Mouse (Mus musculus) lung, postnatal 25 days (tissue): ENCODE results near the gene Ubtd2.

ENCODE experiments used
- DNase-seq: peaks from one replicate; pipeline ENCODE4 v3.0.0; 2022; ENCODE audit warnings: low spot score

The Ubtd2 gene

GRCm38 (mm10) chr11:32546483-32546882, 91.3 kb downstream of the Ubtd2 start:
- DNase-seq, result no peak

GRCm38 (mm10) chr11:32547391-32547947, 92.3 kb downstream of the Ubtd2 start:
- no peak for DNase-seq

GRCm38 (mm10) chr11:32548240-32548639, 93.1 kb downstream of the Ubtd2 start:
- DNase-seq, result no peak

GRCm38 (mm10) chr11:32549236-32549635, 94.1 kb downstream of the Ubtd2 start:
- no peak for DNase-seq

GRCm38 (mm10) chr11:32550102-32550501, 94.9 kb downstream of the Ubtd2 start:
- DNase-seq, result no peak

- DNase-seq, result no peak
Observed at GRCm38 (mm10) chr11:32551056-32551455, 95.9 kb downstream of the Ubtd2 start.

- no peak for DNase-seq
Observed at GRCm38 (mm10) chr11:32551579-32552297, 96.6 kb downstream of the Ubtd2 start.

GRCm38 (mm10) chr11:32552401-32553090, 97.4 kb downstream of the Ubtd2 start:
- peak; percentile 70 for DNase-seq

- DNase-seq, result no peak
Observed at GRCm38 (mm10) chr11:32553311-32554140, 98.4 kb downstream of the Ubtd2 start.

- no peak for DNase-seq
Observed at GRCm38 (mm10) chr11:32554141-32555091, 99.2 kb downstream of the Ubtd2 start.

GRCm38 (mm10) chr11:32555103-32555689, 100.0 kb downstream of the Ubtd2 start:
- no peak for DNase-seq

- no peak for DNase-seq
Observed at GRCm38 (mm10) chr11:32556333-32556990, 101.3 kb downstream of the Ubtd2 start.

GRCm38 (mm10) chr11:32558026-32558425, 102.9 kb downstream of the Ubtd2 start:
- no peak for DNase-seq

GRCm38 (mm10) chr11:32558677-32559076, 103.5 kb downstream of the Ubtd2 start:
- no peak for DNase-seq

GRCm38 (mm10) chr11:32560015-32560770, 105.0 kb downstream of the Ubtd2 start:
- DNase-seq, result no peak

GRCm38 (mm10) chr11:32561465-32562355, 106.5 kb downstream of the Ubtd2 start:
- DNase-seq, result no peak

GRCm38 (mm10) chr11:32562706-32563105, 107.5 kb downstream of the Ubtd2 start:
- DNase-seq, result no peak

- DNase-seq, result no peak
Observed at GRCm38 (mm10) chr11:32563660-32564059, 108.5 kb downstream of the Ubtd2 start.
